9 mouse cellular contexts compared by ENCODE assay signal in genomic region chr2:127522006-127522441, GRCm38 (mm10). TPM values are rescaled to one million over a fixed set of nuclear protein-coding genes. Genes with fewer than 3 reads are reported as not detected.
A peak's percentile ranks its signal among the peaks of the same experiment; 100 is the strongest.
DNase-seq lines count a peak whose midpoint lies in the region; ATAC-seq and TF ChIP-seq lines count a peak whose summit lies in the region.
"Had no signal": no experiment of that assay in that cellular context is flagged by ENCODE, and none has a peak within 500 bp of the region (broad histone marks: within the 10 kb centered on the region; RNA-seq: fewer than 3 reads in every experiment).

Gene Kcnip3, minus strand, starts transcription at chr2:127522094.

- peak within 1 kb of the TSS; percentile 4; the same call in 1 of the 2 replicates for H3K4me3 ChIP-seq in kidney, adult 2 months (ENCODE audit: insufficient read depth, low read depth, low read length)
- peak within 1 kb of the TSS; percentile 85 for H3K4me3 ChIP-seq in cerebellum, adult 2 months (replicated peaks; ENCODE audit: insufficient read depth, low read depth, low read length)
- H3K4me3 ChIP-seq in midbrain, embryonic 13.5 days (replicated peaks) = peak within 1 kb of the TSS; percentile 42

- H3K36me3 ChIP-seq in kidney, adult 2 months (ENCODE audit: control insufficient read depth, insufficient read depth, low read length) = no peaks in the 10 kb centered on the region
- H3K36me3 ChIP-seq in midbrain, embryonic 13.5 days = no peaks in the 10 kb centered on the region

- 9% methylated on average over 10 of the region's 10 CpGs for WGBS in kidney, adult 2 months
- 2% methylated on average over 10 of the region's 10 CpGs for WGBS in cerebellum, adult 2 months
- WGBS in midbrain, embryonic 13.5 days = 3% methylated on average over 10 of the region's 10 CpGs

- H3K9me3 ChIP-seq in midbrain, embryonic 13.5 days = no peaks in the 10 kb centered on the region

- ATAC-seq in midbrain, embryonic 13.5 days = peak; percentile 87

- no peaks in the 10 kb centered on the region for H3K4me1 ChIP-seq in kidney, adult 2 months (ENCODE audit: control insufficient read depth, insufficient read depth, low read length)
- H3K4me1 ChIP-seq in cerebellum, adult 2 months (ENCODE audit: control insufficient read depth, insufficient read depth, low read length) = peaks cover 62% of the 10 kb centered on the region
- peaks cover 64% of the 10 kb centered on the region for H3K4me1 ChIP-seq in midbrain, embryonic 13.5 days (replicated peaks)

- H3K27ac ChIP-seq in kidney, adult 2 months (ENCODE audit: insufficient read depth, low read depth, low read length) = no peak within 1 kb of the TSS
- H3K27ac ChIP-seq in cerebellum, adult 2 months (ENCODE audit: insufficient read depth, low read length) = peak within 1 kb of the TSS; percentile 90
- H3K27ac ChIP-seq in midbrain, embryonic 13.5 days = peak within 1 kb of the TSS; percentile 82

- TF ChIP-seq POLR2A in kidney, adult 2 months (IDR thresholded peaks at IDR 0.05; ENCODE audit: low read depth, low read length) = no peak
- peak; percentile 32; the same call in 1 of the 2 replicates for TF ChIP-seq POLR2A in cerebellum, adult 2 months (IDR thresholded peaks at IDR 0.05; ENCODE audit: borderline replicate concordance, insufficient read depth, low read length)

- peak; percentile 17 for DNase-seq in kidney, adult 2 months
- DNase-seq in kidney, adult 18-20 months = no peak
- DNase-seq in cerebellum, adult 2 months = peak; percentile 87 to 89
- DNase-seq in frontal cortex, adult 2 months (ENCODE audit: extremely low spot score in 1 of 2, low spot score in 1 of 2) = peak; percentile 78 to 83
- peak; percentile 67 to 69 for DNase-seq in left cerebral cortex, adult 18-20 months (ENCODE audit: low spot score in 2 of 2)
- DNase-seq in thymus, adult 18-20 months = no peak
- DNase-seq in thymus, postnatal 14 days = no peak

- peak within 1 kb of the TSS; percentile 65 for H3K9ac ChIP-seq in midbrain, embryonic 13.5 days (replicated peaks)

- peak within 1 kb of the TSS; percentile 62 for H3K4me2 ChIP-seq in midbrain, embryonic 13.5 days (replicated peaks)

- H3K27me3 ChIP-seq in kidney, adult 2 months (replicated peaks; ENCODE audit: control insufficient read depth, insufficient read depth, low read length) = no peaks in the 10 kb centered on the region
- H3K27me3 ChIP-seq in cerebellum, adult 2 months (ENCODE audit: control insufficient read depth, insufficient read depth, low read length) = no peaks in the 10 kb centered on the region
- H3K27me3 ChIP-seq in midbrain, embryonic 13.5 days = 0 out of 2 replicates have a peak, but pooled peaks cover 3% of the 10 kb centered on the region

- no peak for TF ChIP-seq CTCF in kidney, adult 2 months (conservative IDR thresholded peaks at IDR 0.05; ENCODE audit: insufficient read depth, insufficient read length, low read depth, low read length)
- no peak for TF ChIP-seq CTCF in cerebellum, adult 2 months (IDR thresholded peaks at IDR 0.05; ENCODE audit: borderline replicate concordance, insufficient read depth, low read depth, low read length)

RNA-seq across cellular contexts. Expression of gene Kcnip3, which starts in this region (rescaled TPM):
- polyA plus RNA-seq in kidney, adult 2 months (2012; rRNA removed) = 4.1 and 4.7 TPM in 2 replicates
- 81.6 and 83.9 TPM in 2 replicates for polyA plus RNA-seq in cerebellum, adult 2 months (2012; rRNA removed)
- polyA plus RNA-seq in frontal cortex, adult 2 months (2012; rRNA removed) = 87.8 and 92.9 TPM in 2 replicates
- 100 to 1,000 TPM; 114 to 130 TPM for total RNA-seq in left cerebral cortex, adult 18-20 months (2021)
- polyA plus RNA-seq in midbrain, embryonic 13.5 days (2015; fragmentation: Nextera tagmentation; extraction: Ambion mirVana) = 4.5 and 5.5 TPM in 2 replicates
- total RNA-seq: MEL had no signal

Comparison
In these comparisons a context has a peak if more than half of its experiments do, and no peak if none do; other contexts are left out.
1. RNA of gene Kcnip3 (polyA plus RNA-seq): 87.8 to 92.9 TPM in frontal cortex, adult 2 months and 81.6 to 83.9 TPM in cerebellum, adult 2 months; 4.5 to 5.5 TPM in midbrain, embryonic 13.5 days and 4.1 to 4.7 TPM in kidney, adult 2 months; every median in the first group is over 10 times any median in the second.
2. DNase-seq: peak in kidney, adult 2 months (single experiment), cerebellum, adult 2 months (2 of 2), frontal cortex, adult 2 months (2 of 2) and left cerebral cortex, adult 18-20 months (2 of 2); none in kidney, adult 18-20 months (single experiment), thymus, adult 18-20 months (0 of 2) and thymus, postnatal 14 days (single experiment).
3. H3K4me3 ChIP-seq: peak in every context shown above with its lines; median percentile 85 in cerebellum, adult 2 months; 42 in midbrain, embryonic 13.5 days; 4 in kidney, adult 2 months.